Mouse (Mus musculus) limb, embryonic 11.5 days (tissue): Measurements from ENCODE around the gene Tmem203. TPM values are rescaled to one million over a fixed set of nuclear protein-coding genes. Genes with fewer than 3 reads are reported as not detected.
A peak's percentile ranks its signal among the peaks of the same experiment; 100 is the strongest.

Experiments
- ATAC-seq: fragments of 200-750 bp; cut with Nextera tagmentation; 2 replicates; pipeline ENCODE4 v1.8.0; 2017; ENCODE audit warnings: low read depth; ENCODE audit not compliant: insufficient number of reproducible peaks, low FRiP score, low TSS enrichment
- DNase-seq: peaks from one replicate; pipeline ENCODE4 v3.0.0-alpha.2; 2015; ENCODE audit warnings: low spot score
- H3K27ac ChIP-seq: fragments of 300-500 bp; sonication (generic); replicated peaks from 2 replicates; pipeline ENCODE4 v1.5.1; 2014; ENCODE audit warnings: low read depth, mild to moderate bottlenecking, low read length
- H3K27me3 ChIP-seq: fragments of 300-500 bp; sonication (generic); 2 replicates; pipeline ENCODE4 v1.6.1; 2014; ENCODE audit warnings: mild to moderate bottlenecking, low read length, mixed read lengths; ENCODE audit not compliant: control insufficient read depth, insufficient read depth
- H3K36me3 ChIP-seq: fragments of 300-500 bp; sonication (generic); 2 replicates; pipeline ENCODE4 v1.6.1; 2014; ENCODE audit warnings: mild to moderate bottlenecking, low read length, moderate library complexity, mixed read lengths; ENCODE audit not compliant: control insufficient read depth, insufficient read depth
- H3K4me1 ChIP-seq: fragments of 300-500 bp; sonication (generic); 2 replicates; pipeline ENCODE4 v1.6.1; 2014; ENCODE audit warnings: low read length, mixed read lengths; ENCODE audit not compliant: control insufficient read depth, insufficient read depth
- H3K4me2 ChIP-seq: fragments of 300-500 bp; sonication (generic); 2 replicates; pipeline ENCODE4 v1.6.1; 2014; ENCODE audit warnings: low read depth, mild to moderate bottlenecking, moderate library complexity; ENCODE audit not compliant: severe bottlenecking
- H3K4me3 ChIP-seq: fragments of 300-500 bp; sonication (generic); 2 replicates; pipeline ENCODE4 v1.5.1; 2014; ENCODE audit warnings: low read depth, low read length
- H3K9ac ChIP-seq: fragments of 300-500 bp; sonication (generic); 2 replicates; pipeline ENCODE4 v1.6.1; 2014; ENCODE audit warnings: mild to moderate bottlenecking, low read length
- H3K9me3 ChIP-seq: fragments of 300-500 bp; sonication (generic); 2 replicates; pipeline ENCODE4 v1.6.1; 2016; ENCODE audit warnings: low read length; ENCODE audit not compliant: control insufficient read depth
- WGBS: fragments of 180-500 bp; shearing (Covaris S2); extraction: QIAGEN DNeasy Blood & Tissue Kit; methylation state at CpG from one replicate; pipeline ENCODE4 v1.1.7; 2014; 5-methylcytosine and 5-hydroxymethylcytosine counted together
- polyA plus RNA-seq: library from polyadenylated mRNA; unstranded; fragments of >200 nt; fragmentation: Nextera tagmentation; extraction: Ambion mirVana; gene quantifications from 2 replicates; pipeline ENCODE4 v1.2.1, GENCODE M21; 2014

The Tmem203 gene
- polyA plus RNA-seq, 1 experiment from 2014 or later, result 14.6 TPM

DNA sequence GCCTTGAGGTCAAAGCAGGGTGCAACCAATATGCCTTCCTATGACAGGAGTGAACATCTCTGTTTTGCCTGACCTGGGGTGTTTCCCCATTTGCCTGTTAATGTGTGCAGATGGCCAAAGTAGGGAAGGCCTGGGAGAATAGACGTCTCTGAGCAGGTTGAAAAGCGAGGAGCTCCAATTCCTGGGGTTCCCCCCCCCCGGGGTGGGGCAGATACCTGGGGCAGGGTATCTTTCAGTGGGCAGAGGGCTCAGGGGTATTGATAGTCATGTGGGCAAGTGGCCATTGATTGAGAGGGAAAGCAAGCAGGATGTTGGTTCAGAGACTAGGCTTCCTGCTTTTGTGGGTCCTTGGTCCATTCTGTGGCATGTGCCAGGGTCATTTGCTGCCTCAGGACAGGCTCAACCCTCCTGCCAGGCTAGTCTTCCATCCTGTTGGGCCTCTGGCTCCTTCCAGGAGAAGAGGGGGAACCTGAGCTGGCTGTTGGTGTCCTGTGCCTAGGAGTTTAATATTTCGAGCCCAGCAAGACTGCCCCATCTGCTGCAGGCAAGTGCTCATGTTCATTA is 12.6 kb downstream of the Tmem203 start:
- H3K4me1 ChIP-seq, result peaks cover 18% of the 10 kb centered on the region
- no peak overlapping the region for H3K4me2 ChIP-seq
- 79% methylated on average over 4 of the region's 4 CpGs for WGBS
- no peaks in the 10 kb centered on the region for H3K9me3 ChIP-seq
- H3K27me3 ChIP-seq, result peaks cover 19% of the 10 kb centered on the region
- no peak overlapping the region for H3K9ac ChIP-seq
- peaks cover 2% of the 10 kb centered on the region; the same call in 1 of the 2 replicates for H3K36me3 ChIP-seq
- DNase-seq (no peak), ATAC-seq (no peak)
- no peak overlapping the region for H3K4me3 ChIP-seq
- no peak overlapping the region for H3K27ac ChIP-seq

DNA sequence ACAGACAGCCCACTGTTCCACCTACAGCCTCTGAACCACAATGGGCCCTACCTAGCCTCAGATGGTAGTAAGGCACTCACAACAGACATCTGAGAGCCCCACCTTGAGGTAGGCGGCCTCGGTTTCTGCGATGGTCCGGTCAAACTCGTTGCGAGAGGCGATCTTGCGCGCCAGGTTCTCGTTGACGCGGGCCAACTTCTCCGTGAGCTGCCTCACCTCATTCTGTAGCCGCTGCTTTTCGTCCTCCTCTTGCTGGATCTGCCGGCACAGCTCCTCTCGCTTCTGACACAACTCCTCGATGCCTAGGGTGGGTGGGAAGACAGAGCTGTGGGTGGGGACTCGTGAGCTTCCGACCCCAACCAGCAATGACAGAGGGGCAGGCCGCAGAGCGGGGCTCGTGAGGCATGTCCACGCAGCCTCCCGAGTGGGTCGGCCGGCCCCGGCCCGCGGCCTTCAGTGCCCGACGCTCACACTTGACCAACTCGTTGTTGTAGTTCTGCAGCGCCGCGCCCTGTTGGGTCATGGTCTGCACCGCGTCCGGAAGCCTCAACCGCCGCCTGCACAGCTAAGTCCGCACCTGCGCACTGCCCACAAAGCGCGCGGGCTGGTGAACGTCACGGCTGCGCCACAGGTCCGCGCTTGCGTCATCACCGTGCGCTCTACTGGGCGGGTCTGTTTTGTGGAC is 16.7 kb downstream of the Tmem203 start, which contains the start of the genes Ssna1 and Anapc2:
TSS of gene Ssna1 (minus strand) at position 612 of the 685 bp plus-strand sequence.
TSS of gene Anapc2 (plus strand) at position 652 of the 685 bp plus-strand sequence.
- H3K4me2 ChIP-seq, result peak within 1 kb of the TSS; percentile 96
- DNase-seq (peak; percentile 100), ATAC-seq (peak; percentile 93)
- WGBS, result under 1% methylated on average over 55 of the region's 55 CpGs
- peaks cover 18% of the 10 kb centered on the region for H3K36me3 ChIP-seq
- no peak within 1 kb of the TSS; the same call in 1 of the 2 replicates for H3K27ac ChIP-seq
- H3K4me3 ChIP-seq, result peak within 1 kb of the TSS; percentile 95
- peaks cover 18% of the 10 kb centered on the region for H3K4me1 ChIP-seq
- no peaks in the 10 kb centered on the region for H3K27me3 ChIP-seq
- H3K9ac ChIP-seq, result peak within 1 kb of the TSS; percentile 83
- no peaks in the 10 kb centered on the region for H3K9me3 ChIP-seq

DNA sequence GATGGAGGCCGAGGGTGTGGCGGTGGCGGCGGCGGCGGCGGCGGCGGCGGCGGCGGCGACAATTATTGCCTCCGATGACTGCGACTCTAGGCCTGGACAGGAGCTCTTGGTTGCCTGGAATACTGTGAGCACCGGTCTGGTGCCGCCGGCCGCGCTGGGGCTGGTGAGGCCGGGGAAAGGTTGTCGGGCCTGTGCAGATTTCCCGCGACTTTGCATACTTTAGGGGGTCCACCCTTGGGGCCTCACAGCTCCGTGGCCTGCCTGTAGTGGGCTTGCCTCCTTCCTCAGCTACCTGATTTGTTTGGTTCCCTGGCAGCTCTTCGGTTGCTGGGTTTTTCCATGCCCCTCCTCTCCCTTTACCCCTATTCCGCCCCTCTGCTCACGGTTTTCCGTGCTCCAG is 17.3 kb downstream of the Tmem203 start:
- Histone ChIP-seq H3K9me3 (no peaks in the 10 kb centered on the region), H3K4me3 (peak overlapping the region; percentile 95), H3K4me2 (peak overlapping the region; percentile 96), H3K36me3 (peaks cover 18% of the 10 kb centered on the region), H3K9ac (peak overlapping the region; percentile 83), H3K4me1 (peaks cover 18% of the 10 kb centered on the region), H3K27me3 (no peaks in the 10 kb centered on the region), H3K27ac (no peak overlapping the region)
- ATAC-seq (peak; percentile 75), DNase-seq (no peak)
- under 1% methylated on average over 29 of the region's 29 CpGs for WGBS

DNA sequence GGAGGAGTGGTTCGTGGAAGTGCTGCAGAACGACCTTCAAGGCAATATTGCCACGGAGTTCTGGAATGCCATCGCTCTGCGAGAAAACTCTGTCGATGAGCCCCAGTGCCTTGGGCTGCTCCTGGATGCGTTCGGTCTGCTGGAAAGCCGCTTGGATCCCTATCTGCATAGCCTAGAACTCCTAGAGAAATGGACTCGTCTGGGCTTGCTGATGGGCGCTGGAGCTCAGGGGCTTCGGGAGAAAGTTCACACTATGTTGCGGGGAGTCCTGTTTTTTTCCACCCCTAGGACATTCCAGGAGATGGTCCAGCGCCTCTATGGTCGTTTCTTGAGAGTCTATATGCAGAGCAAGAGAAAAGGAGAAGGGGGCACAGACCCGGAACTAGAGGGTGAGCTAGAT is 17.8 kb downstream of the Tmem203 start:
- peaks cover 21% of the 10 kb centered on the region for H3K36me3 ChIP-seq
- peak overlapping the region; percentile 83 for H3K9ac ChIP-seq
- H3K4me3 ChIP-seq, result peak overlapping the region; percentile 95
- H3K4me2 ChIP-seq, result peak overlapping the region; percentile 96
- 32% methylated on average over 16 of the region's 16 CpGs for WGBS
- ATAC-seq (no peak), DNase-seq (no peak)
- H3K27ac ChIP-seq, result no peak overlapping the region
- no peaks in the 10 kb centered on the region for H3K27me3 ChIP-seq
- H3K4me1 ChIP-seq, result peaks cover 18% of the 10 kb centered on the region
- no peaks in the 10 kb centered on the region for H3K9me3 ChIP-seq

DNA sequence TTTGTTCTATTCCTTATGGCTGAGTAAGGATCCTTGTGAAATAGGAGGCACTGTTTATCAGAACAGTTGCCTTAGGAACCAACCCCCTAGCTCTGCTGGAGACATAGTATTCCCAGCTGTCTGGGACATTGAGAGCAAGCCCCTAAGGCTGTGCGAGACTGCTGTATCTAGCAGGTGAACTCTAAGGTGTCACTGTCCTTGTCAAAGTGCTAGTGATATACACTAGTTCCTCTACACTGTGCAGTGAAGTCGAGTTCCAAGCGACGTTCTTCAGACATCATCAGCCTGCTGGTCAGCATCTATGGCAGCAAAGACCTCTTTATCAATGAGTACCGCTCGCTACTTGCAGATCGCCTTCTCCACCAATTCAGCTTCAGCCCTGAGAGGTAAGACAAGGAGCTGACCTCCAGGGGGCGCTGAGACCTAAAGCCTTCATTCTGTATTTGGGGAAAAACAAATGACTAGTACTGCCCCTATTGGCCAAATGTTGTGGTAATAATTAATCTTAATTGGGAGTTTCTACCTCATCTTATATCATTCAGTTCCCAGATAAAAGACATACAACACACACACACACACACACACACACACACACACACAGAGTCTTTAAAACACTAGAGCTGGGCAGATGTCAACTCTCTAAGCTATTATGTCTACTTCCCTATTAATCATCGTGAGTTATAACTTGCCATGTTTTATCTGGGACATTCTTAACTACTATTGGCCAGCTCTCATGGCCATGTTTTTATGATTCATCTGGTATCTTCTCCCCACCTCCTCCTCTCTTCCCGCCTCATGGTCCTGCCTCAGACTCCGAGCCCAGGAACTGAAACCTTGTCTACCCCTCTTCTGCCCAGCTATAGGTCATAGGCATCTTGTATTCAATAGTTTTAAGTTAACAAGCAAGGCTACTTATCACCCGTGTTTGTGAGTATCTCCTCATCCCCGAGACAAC is 24.0 kb downstream of the Tmem203 start:
- no peak overlapping the region for H3K4me3 ChIP-seq
- no peaks in the 10 kb centered on the region for H3K4me1 ChIP-seq
- H3K27me3 ChIP-seq, result no peaks in the 10 kb centered on the region
- H3K9me3 ChIP-seq, result no peaks in the 10 kb centered on the region
- peaks cover 43% of the 10 kb centered on the region for H3K36me3 ChIP-seq
- no peak overlapping the region for H3K4me2 ChIP-seq
- 63% methylated on average over 13 of the region's 13 CpGs for WGBS
- H3K9ac ChIP-seq, result no peak overlapping the region
- no peak for ATAC-seq
- H3K27ac ChIP-seq, result no peak overlapping the region
- DNase-seq, result peak; percentile 87

DNA sequence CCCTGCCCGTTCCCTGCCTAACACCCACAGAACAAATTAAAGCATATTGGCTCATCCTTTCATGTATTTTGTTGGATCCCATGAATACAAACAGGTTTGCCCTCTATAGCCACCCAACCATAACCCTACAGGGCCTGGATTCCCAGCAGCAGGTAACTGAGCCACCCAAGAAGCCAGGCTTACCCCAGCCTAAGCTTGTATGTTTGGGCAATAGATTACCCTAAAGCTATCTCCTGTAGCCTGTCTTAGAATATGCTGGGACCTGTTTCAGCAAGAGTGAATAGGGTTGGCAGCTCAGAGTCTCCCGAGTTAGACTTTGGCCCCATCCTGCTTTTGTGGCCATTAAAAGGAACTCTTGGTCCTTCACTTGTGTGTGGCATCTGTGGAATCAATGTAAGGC is 30.3 kb downstream of the Tmem203 start:
- Histone ChIP-seq H3K4me3 (no peak overlapping the region), H3K27ac (no peak overlapping the region)

DNA sequence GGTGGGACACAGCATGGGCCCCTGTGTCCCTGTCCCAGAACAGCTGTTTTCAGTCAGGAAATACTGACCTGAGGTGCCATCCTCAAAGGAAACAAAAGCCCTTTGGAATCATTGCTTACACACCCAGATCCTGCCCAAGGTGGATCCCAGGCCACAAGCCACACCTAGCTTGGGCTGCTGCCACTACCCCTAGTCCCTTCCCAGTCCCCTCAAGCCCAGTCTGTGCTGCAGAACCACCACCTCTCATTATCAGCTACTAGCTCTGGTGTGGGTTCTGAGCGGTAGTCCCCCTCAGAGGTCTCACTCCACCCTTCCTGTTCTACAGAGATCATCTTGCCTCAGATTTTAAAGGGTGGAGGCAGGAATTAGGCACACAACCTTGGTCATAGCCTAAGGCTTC is 31.1 kb downstream of the Tmem203 start:
- Histone ChIP-seq H3K9ac (no peak overlapping the region), H3K4me3 (no peak overlapping the region), H3K9me3 (no peaks in the 10 kb centered on the region), H3K27ac (no peak overlapping the region), H3K27me3 (peaks cover 37% of the 10 kb centered on the region), H3K4me2 (no peak overlapping the region), H3K4me1 (no peaks in the 10 kb centered on the region), H3K36me3 (peaks cover 18% of the 10 kb centered on the region; the same call in 1 of the 2 replicates)
- no peak for ATAC-seq
- no peak for DNase-seq
- WGBS, result 67% methylated on average over 1 of the region's 1 CpGs

More for the DNA sequence above, 30.3 kb downstream of the Tmem203 start:
- Histone ChIP-seq H3K36me3 (peaks cover 23% of the 10 kb centered on the region), H3K27me3 (peaks cover 29% of the 10 kb centered on the region), H3K9me3 (no peaks in the 10 kb centered on the region), H3K4me2 (no peak overlapping the region), H3K9ac (no peak overlapping the region), H3K4me1 (no peaks in the 10 kb centered on the region)
- ATAC-seq (no peak), DNase-seq (no peak)
- 91% methylated on average over 2 of the region's 2 CpGs for WGBS
